Mouse (Mus musculus) WW6 (cell line): ENCODE results near the gene Thegl.

Experiments used
- DNase-seq: peaks from one replicate; pipeline ENCODE4 v3.0.0-alpha.2; 2013; ENCODE audit warnings: low read depth, low spot score

Thegl gene

DNA sequence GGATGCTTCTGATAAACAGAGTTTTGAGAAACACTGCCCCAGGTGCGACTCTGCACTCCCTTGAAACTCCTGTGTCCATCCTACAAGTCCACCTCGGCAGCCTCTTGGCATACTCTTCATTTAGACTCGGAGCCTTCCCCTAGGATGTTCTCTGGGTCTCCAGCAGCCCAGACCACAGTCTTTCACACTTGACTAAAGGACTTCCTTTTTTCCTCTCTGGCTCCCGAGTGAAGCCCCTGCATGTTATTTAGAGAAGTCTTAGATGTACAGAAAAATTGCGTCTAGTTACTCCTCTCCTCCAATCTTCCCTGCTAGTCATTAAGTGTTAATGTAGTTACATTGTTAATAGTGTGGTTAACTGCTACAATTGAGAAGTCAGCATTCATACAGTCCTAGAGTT, 28.5 kb downstream of the Thegl start:
- DNase-seq: no peak

DNA sequence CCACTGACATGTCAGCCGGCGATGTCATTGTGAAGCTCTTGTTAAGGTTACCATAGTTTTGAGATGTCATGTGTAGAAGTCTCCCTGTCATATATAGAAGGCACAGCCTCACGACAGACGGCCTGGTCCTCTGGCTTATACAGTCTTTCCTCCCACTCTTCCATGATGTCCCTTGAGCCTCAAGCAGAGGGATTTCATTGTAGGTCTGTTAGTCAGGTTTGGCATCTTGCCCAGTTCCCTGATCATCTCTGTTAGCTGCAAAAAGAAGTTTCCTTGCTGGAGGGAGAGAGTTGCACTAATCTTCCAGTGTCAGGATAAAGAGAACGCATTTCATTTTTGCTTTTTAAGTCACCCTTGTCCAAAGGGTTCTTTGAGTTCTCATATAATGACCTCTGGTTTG, 36.8 kb downstream of the Thegl start:
- no peak for DNase-seq

DNA sequence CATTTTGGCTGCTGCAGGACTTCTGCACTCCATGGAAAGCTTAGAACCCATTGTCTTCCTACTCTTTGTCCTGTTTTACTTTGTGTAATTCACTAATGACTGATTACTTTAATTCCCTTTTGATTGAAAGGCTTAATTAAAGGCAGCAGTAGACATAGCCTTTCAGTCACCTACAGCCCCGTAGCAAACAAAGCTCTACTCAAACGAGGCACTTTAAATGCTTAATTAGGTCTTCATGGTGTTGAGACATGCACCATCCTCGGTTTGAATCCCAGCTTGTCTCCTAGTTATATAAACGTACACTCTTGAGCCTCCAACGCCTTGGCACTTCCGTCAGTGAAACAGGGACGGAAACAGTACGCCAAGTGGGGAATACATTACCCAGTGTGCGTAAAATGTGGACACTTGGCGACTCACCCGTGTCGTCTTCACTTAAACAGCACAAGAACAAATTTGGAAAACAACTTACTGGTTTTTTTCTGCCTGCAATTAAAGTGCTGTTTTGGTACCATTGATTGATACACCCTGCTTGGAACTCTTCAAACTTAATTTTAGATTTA, 41.1 kb downstream of the Thegl start:
- no peak for DNase-seq

DNA sequence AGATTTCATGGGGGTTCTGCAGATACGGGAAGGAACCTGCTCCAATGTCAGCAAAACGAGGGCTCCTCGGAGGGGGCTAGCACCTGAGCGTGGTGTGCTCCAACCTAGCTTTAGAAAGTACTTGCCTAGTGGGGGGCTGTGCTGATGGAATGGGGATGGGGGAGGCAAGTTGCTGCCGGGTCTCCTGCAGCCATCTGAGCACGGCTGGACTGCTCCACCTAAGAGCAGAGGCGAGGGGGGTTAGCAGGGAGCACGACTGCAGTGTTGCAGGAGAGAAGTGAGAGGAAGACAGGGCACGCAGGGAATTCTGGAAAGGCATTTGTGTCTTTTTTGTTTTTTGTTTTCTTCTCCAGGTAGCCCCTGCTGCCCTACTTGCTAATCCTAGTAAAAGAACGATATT, 44.5 kb downstream of the Thegl start:
- DNase-seq: no peak

DNA sequence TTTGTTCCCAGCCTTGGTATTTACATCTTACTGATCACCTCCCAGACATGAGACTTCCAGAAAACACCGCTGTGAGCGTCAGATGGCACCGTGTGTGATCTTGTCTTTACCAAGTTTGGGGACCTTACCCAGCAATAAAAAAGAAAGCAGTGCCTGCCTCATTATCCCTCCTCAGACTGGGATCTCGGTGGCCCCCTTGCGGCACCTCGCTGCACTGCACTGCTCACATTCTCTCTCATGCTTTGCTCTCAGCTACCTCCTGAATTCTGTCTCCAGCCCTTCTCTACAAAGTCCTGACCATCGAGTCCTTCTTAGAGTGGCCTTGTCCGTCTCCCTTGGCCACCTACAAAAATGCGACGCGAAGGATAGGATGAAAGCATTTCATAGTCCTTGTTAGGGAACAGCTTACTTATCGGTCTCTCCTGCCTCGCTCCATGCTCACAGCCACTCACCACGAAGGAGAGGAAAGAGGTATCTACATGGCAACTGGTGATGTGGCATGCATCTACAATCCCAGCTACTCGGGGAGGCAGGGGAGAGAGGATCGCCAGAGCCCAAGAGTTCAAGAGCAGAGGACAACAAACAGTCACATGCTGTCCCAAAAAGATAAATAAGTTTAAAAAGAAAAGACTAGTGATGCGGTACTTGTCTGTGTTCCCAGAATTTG, 45.7 kb downstream of the Thegl start:
- peak; percentile 50 for DNase-seq

DNA sequence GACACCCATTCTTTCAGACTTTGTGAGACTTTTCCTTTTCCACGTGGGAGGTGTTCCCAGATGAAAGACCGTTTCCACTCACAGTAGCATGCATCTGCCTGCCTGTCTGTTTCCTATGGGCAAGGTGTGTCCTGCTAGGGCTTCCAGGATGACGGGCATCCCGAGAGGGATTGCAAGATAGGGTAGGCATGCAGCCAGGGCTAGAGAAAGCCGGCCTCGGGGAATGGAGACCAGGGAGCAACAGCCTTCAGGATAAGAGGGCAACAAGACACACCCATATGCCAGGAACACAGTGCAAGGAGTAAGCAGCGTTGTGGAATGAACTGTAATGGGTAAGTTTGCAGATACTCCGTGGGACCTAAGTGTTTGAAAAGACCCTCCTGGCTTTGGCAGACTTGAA, 51.5 kb downstream of the Thegl start:
- DNase-seq: no peak

DNA sequence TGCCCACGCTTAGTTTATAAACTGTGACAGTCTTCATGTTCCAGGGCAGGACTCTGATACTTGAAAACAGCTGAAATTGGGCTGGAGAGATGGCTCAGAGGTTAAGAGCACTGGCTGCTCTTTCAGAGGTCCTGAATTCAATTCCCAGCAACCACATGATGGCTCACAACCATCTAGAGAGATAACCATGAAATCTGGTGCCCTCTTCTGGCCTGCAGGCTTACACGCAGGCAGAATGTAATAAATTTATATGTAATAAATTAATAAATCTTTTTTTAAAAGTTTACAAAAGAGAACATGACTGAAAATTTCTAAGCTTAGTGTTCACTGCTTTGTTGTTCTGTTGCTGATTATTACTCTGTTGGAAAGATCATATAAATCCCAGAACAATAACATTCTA, 55.2 kb downstream of the Thegl start:
- no peak for DNase-seq

DNA sequence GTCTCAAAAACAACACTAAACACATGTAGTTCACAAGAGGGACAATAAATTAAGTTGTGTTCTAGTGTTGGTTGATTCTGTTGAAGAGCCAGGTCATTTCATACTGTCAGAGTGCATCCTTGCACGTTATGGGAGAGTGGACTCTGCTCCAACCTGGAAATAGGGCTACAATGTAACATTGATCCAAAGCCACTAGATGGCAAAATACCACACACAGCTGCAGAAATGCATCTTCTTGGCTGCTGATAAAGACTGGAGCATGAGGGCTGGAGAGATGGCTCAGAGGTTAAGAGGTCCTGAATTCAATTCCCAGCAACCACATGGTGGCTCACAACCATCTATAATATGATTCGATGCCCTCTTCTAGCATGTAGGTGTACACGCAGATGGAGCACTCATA, 55.8 kb downstream of the Thegl start:
- no peak for DNase-seq

DNA sequence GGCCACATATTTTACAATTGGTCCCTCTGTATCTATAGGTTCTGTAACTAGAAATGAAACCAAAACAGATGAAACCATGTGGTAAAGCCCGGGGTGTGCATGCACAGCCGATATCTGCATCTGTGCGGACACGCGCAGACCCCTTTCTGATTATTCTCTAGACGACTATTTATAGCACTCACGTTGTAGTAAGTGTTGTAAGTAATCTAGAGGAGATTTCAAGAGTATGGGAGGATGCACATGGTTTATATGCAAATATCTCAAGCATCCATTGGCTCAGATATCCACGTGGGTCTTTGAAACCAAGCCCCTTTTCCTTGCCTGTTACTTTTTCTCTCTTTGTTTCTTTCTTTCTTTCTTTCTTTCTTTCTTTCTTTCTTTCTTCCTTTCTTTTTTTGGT, 58.0 kb downstream of the Thegl start:
- no peak for DNase-seq

DNA sequence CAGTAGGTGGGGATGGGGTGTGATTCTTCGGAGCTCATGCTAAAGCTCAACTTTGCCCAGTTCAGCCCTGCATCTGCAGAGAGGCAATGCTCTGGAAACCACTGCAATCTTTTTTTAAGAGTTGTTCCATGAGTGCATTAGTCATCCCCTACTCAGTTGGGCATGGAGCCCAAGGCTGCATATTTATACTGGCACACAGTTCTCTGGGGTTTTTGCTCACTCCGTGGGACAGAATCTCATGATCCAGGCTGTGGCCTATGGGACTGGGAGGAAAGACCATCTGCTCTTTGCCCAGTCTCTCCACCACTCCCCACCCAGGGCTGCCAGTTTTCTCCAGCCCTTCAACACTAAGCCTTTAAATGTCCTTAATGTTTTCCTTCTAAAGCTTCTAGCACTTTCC, 59.1 kb downstream of the Thegl start:
- no peak for DNase-seq

DNA sequence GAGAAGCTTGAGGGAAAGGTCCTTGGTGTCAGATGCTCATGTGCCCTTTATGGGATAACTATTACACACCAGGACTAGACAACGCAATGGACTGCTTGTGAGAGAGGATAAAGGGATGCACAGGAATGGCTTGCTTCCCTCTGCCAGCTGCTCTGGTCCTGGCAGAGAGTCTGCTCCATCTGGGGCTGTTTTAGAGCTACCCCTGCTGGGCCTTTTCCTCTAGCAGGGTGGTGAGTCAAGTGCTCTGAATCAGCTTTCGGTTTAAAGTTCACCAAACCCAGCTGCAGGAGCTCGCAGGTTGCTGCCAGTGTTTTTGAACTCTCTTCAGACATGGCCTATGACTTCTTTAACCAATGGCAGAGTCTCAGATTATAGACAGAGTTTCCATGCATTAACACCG, 60.1 kb downstream of the Thegl start:
- DNase-seq: no peak

DNA sequence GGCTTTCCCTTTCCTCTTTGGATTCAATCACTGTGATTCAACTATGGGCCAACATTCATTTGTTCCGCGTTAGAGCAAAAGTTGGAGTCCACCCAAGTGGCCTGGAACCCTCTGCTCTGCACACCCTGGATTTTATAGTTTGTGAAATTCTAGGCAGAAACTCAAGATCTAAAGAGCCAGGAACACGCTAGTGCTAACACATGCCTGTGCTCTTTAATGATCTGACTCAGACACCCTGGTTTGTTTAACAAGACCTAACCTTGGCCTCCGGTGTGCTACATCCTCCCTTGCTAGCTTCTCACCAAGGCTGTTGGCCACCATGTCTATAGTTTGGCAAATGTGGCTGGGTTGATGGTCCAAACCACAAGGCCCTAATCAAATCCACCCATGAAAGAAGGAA, 64.9 kb downstream of the Thegl start:
- DNase-seq: no peak

DNA sequence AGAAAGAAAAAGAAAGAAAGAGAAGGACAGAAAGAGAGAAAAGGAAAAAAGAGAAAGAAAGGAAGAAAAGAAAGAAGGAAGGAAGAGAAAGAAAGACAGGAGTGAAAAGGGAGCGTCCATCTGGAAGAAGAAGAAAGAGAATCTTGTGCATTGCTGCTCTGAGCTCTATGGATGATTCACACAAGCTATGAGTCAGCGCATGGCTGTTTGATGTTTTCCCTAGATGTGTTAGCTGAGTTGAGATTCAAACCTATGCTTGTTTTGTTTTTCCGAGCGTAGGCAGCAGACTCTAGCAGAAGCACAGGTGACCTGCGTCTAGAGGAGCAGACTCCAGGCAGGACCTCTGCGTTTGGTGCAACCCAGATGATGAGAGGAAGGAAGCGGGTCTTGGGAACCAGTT, 66.9 kb downstream of the Thegl start:
- DNase-seq: no peak

DNA sequence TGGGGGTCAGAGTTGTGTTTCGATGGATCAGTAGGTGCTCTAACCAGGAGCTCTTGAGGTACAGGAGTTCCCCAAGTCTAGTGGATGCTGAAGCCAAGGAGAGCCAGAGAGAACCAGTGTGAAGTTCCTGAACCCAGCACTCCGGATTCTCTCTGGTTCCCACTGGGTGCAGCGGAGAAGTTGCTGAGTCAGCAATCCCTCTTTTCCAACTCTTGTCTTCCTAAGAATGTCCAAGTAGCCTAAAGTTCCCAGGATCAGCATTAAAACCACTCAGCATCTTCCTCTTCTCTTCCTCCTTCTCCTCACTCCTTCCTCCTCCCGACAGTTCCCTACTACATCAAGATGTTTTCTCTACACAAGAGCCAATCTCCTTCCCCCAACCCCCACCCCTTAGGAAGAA, 68.6 kb downstream of the Thegl start:
- DNase-seq: no peak

DNA sequence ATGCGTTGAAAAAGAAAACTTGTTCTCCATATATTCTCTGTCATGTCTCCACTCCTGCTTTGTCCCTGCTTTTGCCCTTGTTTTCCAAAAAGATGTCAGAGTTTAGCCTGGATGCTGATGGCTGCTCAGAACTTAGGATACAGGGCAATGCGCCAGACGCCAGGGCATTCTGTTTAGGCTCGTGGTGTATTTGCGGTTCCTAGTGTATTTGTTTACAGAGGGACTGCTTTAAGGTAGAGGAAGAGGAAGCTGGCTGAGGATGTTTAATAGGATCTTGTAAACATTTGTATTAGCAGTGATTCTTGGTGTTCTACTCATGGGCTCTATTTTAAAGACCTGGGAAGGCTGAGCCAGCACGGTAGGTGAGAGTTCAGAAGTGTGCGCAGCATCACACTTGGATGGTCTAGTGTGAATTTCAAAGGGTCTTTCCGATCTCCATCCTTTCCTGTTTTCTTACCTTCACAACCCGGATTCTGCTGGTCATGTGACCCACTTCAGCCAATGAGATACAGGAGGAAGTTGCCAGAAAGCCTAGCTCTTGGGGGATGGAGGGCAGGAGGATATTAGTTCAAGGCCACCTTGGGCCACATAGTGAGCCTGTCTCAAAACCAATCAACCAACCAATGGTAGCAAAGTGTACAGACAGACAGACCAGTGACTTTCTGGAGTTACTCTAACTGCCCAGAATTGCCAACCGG, 70.1 kb downstream of the Thegl start:
- no peak for DNase-seq

DNA sequence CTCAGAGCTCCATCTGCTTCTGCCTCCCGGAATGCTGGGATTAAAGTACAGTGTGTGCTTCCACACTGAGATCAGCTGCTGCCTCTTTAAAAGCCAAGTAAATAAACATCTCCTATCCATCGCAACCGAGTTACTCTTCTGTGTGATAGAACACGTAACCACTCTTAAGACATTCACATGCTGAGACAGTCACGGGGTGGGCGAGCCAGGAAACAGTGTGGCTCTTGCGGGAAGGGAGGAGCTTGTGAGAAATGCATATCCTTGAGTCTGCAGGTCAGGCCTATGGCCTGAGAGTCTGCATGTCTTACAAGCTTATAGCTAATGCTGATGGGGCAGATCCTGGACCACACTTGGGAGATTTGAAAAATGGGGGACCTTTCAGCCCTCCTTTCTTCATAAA, 70.7 kb downstream of the Thegl start:
- DNase-seq: no peak

DNA sequence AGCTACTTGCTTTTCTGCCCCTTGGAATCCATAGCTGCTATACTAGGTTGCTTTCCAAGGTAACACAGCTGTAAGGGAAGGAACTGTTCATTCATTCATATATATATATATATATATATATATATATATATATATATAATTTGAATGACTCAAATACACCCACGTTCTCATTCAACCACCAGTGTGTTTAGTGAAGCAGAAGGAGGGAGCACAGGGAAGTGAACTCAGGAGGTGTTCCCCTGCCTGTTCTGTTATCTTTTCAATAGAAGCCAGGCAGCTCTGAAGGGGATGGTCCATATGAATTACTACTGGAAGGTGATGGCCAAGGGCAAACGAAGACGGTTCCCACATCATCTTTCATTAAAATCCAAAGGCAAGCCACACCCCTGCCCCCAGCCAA, 71.3 kb downstream of the Thegl start:
- DNase-seq: no peak

DNA sequence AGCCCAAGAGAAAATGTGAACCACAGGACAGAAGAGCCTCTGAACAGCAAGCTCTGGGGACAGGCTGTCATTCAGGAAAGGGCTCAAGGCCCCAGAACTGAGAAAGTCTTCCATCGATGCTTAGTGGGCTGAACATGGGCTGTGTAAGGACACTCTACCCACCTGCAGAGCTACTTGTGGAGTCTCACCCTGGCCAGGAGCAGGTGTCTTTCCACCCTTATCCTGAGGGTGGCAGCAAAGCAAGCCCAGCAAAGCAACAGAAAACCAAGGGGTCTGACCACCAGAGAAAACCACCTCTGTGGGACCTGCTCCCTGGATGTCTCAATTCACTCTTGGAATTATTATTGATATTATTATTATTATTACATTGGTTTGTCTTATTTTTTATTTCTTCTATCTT, 73.5 kb downstream of the Thegl start:
- DNase-seq: no peak

DNA sequence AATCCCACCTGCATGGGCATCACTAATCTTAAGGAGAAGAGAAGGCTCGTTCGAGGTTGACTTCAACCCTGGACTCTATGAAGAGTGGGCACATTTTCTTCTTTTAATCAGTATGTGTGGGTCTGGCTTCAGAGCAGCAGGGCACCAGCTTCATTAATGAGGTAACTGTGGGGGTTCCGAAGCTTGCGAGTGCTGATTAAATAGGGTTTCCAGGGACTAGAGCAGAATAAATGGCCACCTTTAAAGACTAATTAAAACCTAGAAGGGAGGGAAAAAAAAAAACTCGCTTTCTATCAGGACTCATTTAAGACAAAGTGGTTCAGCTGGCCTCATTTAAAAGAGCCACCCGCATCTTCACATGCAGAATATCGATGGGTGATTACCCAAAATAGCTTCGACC, 74.1 kb downstream of the Thegl start:
- DNase-seq: no peak

DNA sequence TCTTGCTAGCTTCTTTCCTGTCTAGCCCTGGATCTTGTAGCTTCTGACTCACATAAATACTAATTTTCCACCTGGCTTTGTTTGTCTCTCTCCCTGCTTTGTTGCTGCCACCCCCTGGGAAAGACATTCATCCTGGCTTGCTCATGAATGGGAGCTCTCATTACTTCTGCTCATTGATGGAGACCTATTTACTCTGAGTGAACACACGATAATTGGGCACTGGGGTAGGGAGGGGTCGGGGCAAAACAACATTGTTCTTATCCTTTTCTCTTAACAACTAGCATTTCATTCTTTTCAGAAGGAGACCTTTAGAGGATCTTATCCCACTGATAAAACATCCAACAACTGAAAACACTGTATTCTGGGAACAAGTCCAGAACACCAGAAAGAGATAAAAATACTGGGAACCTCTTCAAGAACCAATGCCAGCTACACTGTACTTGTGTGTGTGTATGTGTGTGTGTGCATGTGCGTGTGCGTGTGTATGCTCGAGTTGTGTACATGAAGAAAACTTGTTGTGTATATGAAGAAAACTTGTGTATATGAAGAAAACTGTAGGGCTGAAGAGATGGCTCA, 74.8 kb downstream of the Thegl start:
- DNase-seq: no peak

DNA sequence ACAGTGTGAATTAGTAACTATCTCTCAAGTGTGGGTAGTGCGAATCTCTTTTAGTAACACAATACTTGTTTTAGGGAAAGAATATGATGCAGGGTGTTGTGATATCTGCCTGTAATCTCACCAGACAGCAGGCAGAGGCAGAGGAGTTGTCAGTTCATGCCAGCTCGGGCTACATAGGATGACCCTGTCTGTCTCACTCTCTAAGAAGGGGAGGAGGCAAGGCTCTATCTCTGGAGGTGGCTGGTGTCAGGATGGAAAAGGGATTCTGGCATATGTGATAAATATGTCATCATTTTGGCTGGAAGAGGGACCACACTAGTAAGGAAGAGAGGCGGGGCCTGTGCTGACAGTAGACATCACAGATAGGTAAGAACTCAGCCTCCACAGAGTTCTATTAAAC, 76.1 kb downstream of the Thegl start:
- DNase-seq: no peak

DNA sequence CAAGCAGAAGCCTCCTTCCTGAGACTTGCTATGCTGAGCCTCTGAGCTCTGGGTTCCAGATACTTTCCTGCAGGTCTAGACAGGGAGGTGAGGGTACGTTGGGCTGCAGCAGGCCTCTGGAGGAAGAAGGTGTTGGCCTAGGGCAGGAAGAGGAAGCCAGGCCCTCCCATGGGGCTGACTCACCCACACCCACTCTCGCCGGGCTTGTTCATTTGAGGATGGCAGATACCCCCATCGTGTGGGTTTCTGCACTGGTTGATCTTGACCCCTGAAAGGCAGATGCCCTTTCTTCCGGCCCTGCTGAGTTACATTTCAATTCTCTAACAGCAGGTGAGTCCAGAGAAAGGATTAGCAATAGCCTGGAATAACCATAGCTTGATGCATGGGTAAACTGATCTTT, 76.7 kb downstream of the Thegl start:
- DNase-seq: no peak

DNA sequence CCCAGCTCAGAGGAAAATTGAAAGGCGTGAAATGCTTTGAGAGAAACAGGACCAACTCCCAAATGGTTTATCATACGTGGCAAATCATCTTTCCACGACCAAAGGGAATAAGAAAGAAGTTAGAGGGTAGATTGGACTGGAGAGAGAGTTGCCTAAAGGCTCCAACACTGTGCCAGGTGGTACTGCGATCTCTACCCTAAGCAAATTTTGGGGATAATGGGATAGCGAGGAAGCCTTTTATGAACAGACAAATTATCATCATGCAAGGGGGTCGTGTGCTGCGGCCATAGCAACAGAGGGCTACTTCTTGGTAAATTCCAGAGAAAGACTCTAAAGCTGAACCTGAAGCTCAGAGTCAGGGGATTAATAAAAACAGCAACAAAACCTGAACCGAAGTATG, 78.1 kb downstream of the Thegl start:
- no peak for DNase-seq
